Mouse (Mus musculus): ENCODE results near the gene Nfe2l2.

The Nfe2l2 gene

DNA sequence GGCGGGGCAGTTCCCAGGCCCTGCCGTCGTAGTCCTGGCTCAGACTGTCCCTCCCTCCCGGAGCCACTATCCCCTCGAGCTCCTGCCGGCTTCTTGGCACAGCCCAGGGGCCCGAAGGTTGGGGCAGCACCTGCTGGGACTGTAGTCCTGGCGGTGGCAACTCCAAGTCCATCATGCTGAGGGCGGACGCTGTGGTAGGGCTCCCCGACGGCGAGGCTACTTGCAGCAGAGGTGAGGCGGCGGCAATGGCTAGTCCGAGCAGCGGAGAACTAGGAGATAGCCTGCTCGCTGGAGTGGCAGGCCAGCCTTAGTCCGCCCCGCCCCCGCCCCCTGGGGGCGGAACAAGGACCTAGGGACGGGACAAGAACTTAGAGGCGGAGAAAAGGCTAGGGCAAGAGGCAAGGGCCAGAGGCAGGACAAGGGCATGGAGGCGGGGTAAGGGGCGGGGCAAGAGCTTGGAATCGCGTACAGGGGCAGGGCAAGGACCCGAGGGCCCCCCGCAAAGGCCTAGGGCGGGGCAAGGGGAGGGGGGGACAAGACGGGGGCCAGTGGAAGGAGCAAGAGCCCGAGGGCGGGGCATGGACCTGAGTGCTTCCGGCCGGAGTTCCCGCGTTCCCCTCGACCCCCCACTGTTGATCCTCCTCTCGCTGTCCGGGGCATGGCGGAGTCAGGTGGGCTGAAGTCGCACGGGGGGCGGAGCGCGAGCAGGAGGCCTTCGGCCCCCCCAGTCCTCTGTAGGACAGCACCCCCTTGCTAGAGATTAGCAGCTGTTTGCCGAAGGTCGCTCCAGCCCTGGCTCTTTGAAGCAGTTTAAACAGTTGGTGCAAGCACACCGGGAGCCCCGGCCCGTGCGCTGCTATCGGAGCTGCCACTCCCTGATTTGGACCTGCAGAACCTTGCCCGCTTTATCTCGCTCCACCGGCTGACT is at the start of gene Nfe2l2:
Gene Nfe2l2 (minus strand): TSS at position 408 of the 928 bp plus-strand sequence.
- peak; percentile 89 for DNase-seq (ENCODE audit: extremely low spot score, low read depth, low spot score)

DNA sequence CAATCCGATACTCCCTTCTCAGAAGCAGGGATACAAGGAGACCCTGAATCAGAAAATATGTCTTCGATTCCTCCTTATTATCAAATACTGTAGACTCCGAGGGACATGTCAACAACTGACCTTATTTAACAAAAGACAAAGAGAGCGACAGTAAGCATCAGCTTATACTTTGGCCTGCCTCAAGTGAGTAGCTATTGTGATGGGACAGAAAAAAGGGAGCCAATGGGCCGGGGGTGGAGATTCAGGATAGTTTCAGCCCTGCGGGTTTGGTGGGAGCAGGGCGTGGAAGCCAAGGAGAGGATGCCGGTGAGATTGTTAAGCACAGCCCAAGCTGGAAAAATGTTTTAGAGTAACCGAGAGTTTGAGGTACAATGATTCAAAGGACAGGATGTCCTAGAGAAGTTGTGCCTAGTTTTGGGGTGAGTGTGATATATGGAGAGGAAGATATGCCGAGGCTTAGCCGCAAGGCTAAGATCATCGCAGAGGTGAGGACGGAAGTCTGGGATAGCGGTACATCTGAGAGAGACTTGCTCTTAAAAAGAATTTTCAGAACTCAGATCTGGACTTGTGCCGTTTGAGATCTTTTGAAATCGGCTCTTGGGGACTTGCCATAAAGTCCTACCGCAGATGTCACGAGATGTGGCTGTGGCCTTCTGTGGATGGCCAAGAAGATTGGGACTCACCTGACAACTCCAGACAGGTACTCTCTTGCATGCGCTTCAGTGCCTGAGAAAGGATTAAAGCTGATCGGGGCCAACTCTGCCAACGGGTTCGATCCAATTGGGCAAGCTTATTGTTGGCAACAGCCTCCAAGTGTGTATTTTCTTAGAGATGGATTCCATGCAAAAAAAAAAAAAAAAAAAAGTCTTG is 48.1 kb upstream of the Nfe2l2 start:
- no peak for DNase-seq (ENCODE audit: extremely low spot score, low read depth, low spot score)

DNA sequence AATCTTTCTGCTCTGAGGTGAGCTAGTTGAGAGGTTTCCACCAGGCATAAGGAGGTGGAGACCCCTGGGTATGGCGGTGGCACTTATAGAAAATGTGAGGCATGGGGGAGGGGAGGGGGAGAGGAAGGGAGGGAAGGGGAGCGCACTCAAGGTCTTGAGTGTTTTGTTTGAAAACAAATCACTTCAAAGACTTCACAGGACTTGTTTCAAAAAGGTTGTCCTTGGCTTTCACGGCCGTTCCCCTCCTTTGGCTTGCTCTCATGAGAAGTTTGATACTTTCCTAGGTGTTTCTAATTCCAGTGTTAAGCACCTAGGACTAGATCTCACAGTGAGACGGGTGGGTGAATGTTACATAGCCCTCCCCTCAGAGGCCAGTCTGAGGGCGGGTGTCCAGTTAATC is 47.5 kb upstream of the Nfe2l2 start:
- no peak for DNase-seq (ENCODE audit: extremely low spot score, low read depth, low spot score)

DNA sequence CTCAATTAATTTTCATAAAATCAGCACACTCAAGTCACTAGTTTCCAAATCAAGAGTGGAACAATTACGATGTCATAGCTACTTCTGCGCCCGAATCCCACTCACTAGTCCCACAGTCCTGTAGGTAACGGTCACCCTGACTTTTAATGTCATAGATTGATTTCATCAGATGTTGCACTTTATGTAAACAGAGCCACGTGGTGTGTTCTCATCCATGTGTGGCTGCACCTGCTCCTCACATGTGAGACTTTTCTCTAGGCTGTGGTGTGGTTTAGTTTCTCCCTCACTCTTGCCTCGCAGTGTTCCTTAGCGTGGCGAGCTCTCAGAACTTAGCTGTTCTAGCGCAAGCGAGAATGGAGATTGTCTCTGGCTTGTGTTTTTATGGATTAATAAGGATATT is 46.4 kb upstream of the Nfe2l2 start:
- no peak for DNase-seq (ENCODE audit: extremely low spot score, low read depth, low spot score)

DNA sequence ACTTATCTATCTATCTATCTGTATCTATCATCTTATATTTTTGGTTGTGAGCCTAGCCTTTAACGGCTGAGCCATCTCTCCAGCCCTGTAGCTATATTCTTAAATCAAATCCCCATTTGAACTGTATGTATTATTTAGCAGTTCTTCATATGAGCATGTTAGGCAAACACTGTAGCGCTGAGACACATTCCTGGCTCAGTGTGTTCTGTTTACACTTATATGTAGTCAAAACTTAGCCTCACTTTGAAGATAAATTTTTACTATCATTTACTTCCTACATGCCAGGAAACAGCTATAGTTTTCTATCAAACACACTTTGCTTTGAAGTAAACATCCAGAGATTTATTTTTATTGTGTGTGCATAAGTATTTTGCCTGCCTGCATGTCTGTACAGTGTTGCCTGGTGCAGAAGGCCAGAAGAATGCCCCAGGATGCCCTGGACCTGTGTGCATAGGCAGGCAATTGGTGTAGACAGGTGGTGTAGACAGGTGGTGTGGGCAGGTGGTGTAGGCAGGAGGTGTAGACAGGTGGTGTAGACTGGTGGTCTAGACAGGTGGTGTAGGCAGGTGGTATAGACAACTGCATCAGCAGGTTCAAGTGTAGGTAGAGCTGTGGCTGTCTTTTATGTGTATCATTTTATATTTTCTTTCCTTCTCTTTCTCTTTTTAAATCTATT is 45.7 kb upstream of the Nfe2l2 start:
- no peak for DNase-seq (ENCODE audit: extremely low spot score, low read depth, low spot score)

DNA sequence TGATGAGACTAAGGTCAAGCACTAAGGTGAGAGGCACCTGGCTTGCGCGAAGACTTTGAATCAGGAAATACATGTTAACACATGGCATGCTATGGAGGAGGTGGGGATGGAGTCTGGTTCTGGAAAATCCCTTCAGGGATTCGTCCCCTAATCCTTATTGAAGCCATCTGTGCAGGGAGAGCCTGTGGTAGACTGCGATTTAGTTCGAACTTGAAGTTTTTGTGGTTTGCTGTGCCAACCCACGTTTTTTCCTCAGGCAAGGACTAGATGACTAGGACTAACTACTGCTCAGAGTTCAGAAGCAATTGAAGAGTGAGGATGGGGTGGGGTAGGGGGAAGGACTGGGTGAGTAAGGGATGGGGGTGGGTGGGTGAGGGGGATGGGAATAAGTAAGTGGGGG is 44.4 kb upstream of the Nfe2l2 start:
- DNase-seq (ENCODE audit: extremely low spot score, low read depth, low spot score) = no peak

DNA sequence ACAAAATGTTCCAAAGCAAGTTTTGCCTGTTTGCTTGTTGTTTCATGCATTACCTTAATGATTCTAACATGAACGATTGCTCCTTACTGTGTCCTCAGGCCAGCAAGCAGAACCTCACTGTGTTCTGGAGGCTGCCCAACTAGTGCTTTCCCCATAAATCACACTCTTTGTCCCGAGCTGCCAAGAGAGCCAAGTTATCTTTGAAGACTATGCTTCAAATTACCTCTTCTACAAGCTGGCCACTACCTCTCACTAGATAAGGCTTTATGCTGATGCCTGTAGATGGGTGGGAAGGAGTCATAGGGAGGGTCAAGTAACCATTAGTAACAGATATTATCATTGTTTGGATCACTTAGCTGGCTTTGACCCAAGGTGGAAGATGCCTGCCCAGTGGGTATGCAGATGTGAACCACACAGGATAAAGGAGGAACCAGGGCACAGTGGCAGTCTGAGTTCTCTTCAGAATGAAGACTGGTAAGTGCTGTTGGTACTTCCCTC is 32.6 kb upstream of the Nfe2l2 start:
- no peak for DNase-seq (ENCODE audit: extremely low spot score, low read depth, low spot score)

DNA sequence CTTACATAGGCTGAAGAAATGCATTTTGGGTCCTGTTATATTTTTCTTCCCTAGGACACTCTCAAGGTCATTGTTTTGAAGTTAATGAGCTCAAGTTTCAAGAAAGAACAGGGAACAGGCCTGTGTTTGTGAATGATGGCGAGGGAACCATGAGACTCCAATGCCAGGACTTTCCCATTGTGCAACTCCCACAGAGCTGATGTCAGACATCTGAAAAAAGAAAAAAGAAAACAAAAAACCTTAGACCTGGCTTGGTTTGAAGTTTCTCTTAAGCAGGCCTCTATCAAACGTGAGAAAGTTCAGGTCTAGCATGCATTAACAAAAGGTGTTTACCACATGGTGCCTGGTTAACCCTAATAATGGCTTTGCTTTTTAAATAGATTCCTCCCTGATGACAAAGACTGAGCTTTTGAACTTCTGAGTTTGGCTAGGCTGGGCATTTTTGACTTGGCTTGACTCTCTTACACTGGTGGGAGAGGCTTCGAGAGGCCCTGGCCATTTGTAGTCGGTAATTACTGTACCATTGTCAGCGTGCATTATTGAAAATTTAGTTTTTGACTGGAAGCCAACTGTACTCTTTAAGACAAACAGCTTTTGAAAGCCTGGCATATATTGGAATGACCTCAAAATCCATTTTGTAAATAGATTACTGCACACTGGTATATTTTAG is 29.9 kb upstream of the Nfe2l2 start:
- DNase-seq (ENCODE audit: extremely low spot score, low read depth, low spot score) = no peak

DNA sequence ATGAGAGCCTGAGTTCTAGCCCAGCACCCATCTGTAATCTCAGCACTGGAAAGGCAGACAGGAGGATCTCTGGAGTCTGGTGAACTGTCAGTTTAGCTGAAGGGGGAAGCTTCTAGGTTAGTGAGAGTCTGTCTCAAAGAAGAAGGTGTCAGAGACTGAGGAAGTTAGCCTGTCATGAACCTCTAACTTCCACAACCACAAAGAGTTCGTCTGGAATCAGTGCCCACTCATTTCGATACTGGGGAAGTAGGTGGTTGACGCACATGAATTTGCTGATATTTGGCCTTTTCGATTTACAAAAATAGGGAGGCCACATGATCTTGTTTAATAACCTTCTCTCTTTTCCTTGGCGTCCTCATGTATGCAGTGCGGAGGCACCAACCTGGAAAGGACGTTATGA is 28.7 kb upstream of the Nfe2l2 start:
- no peak for DNase-seq (ENCODE audit: extremely low spot score, low read depth, low spot score)

DNA sequence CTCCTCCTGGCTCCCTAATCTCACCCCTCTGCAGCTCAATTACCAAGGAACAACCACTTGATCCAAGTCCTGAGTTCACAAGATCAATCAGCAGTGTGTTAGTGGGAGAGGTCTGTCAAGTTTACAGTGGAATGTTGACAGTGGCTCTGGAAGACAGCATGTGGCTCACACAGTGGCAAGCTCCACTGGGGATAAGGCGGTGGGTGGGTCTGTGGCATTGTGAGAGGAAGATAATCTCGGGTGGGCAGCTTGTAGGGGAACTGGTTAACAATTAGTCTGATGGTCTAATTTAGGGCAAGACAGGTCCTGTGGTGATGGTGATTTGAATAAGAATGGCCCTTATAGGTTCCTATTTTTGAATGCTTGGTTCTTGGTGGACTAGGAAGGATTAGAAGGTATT is 27.5 kb upstream of the Nfe2l2 start:
- DNase-seq (ENCODE audit: extremely low spot score, low read depth, low spot score) = no peak

DNA sequence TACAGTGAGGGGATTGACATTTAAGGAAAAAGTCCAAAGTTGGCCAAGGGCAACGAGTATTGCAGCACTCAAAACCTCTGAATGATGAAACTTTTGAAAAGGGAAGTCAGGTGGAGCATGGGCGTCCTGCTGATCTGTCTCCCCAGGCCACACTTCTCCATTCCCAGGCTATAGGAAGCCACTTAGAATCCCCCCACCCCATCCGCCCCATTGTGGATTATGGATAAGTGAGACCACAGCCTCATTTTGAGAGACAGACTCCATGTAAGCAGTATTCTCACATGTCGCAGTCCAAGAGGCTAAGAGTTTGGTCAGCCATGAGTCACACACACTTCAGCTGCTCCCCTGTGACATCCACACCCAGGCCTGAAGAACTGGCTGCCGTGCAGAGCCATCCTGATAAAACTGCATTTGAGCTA is 26.8 kb upstream of the Nfe2l2 start:
- no peak for DNase-seq (ENCODE audit: extremely low spot score, low read depth, low spot score)

DNA sequence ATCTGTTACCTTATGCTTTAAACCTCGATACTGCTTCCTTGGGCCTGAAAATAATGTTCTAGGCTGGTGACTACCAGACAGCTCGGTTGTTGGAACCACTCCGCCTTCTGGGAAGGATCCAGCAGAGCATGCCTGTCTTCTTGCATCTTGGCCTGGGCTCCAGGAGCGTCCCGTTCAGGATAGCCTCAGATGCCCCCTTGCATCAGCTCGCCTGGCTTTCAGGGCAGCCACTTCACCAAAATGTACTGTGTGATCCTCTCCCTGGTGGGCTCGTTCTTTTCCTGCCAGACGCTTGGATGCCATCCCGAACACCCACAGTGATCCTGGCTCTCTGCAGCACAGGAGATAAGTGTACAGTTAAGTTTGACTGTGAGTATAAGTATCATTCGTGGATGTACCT is 25.6 kb upstream of the Nfe2l2 start:
- DNase-seq (ENCODE audit: extremely low spot score, low read depth, low spot score) = no peak

DNA sequence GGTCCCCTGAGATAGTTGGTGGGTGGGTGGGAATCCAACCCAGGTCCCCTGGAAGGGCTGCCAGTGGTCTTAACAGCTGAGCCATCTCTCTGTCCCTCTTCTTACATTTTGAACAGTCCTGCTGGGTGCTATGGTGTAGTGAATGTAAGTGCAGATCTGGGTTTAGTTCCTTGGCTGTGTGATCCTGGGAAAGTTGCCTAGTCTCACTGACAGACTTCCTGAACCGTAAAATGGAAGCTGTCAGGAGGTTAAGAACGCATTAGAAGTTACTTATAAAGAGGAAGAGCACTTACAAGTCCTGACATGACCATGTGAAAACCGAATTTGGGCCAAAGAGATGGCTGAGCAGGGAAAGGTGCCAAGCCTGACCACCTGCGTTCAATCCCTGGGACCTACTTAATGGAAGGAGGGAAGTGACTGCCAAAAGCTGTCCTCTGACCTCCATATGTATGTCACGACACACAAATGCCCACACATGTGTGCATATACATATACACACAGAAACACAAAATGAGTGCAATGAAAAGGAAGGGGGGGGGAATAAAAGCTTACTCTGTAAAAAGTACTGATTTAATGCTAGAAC is 20.5 kb upstream of the Nfe2l2 start:
- DNase-seq (ENCODE audit: extremely low spot score, low read depth, low spot score) = no peak

DNA sequence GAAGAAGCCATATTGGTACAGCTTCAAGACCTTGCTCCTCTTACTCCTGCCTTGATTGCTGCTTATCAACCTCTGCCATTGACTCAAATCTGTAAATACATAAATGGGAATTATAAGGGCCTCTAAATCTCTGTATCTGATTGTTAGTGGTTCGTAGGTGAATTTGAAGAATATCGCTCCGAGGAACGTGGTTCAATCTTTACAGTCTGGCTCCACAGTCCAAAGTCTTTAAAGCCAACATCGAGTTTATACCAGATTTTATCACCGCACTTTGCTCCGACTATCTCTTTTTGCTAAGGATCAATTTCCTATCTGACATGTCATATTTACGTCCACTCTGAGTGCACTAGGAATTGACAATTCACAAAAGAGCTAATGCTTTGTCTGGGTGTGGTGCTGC is 19.0 kb upstream of the Nfe2l2 start:
- DNase-seq (ENCODE audit: extremely low spot score, low read depth, low spot score) = no peak

DNA sequence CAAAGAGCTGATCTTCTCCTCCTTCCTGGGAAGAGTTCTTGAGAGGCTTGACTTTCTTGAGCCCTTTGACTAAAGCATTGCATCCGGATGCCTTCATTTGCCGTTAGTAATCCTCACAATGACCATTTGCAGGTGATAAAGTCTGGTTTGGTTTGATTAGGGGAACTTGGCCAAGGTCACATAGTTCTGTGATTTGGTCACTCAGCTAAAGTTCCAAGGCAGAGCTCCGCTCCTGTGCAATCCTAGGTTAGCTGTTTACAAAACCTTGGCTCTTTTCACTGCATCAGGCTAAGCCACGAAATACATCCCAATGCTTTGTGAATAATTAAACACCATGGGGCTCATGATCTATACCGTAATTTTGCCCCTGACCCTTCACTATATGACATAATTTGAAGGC is 18.5 kb upstream of the Nfe2l2 start:
- DNase-seq (ENCODE audit: extremely low spot score, low read depth, low spot score) = no peak

DNA sequence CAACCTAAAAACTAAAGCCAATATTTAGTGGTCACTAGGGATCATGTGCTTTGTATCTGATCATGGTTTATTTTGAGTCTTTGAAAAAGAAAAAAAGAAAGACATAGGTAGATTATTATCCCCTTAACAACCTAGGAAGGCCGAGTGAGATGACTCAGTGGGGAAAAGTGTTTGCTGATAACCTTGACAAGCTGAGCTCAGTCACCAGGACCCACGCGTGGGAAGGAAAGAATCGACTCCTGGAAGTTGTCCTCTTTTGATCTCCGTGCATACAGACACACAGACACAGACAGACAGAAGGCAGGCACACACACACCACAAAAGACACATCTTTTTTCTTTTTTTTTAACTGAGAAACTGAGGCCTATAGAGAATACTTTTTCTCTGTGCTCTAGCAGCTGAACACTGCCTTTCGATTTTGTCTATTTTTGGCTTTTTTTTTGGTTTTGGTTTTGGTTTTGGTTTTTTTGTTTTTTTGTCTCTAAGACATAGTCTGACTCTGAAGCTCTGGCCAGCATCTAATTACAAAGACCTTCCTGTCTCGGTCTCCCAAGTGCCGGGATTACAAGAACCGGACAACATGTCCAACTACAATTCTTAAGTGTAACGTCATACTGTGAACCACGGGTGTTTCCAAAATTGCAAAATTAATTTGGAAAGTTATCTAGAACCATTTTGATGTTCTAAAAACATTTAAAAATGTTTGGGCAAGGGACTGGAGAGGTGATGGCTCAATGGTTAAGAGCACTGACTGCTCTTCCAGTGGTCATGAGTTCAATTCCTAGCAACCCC is 16.0 kb upstream of the Nfe2l2 start:
- no peak for DNase-seq (ENCODE audit: extremely low spot score, low read depth, low spot score)

DNA sequence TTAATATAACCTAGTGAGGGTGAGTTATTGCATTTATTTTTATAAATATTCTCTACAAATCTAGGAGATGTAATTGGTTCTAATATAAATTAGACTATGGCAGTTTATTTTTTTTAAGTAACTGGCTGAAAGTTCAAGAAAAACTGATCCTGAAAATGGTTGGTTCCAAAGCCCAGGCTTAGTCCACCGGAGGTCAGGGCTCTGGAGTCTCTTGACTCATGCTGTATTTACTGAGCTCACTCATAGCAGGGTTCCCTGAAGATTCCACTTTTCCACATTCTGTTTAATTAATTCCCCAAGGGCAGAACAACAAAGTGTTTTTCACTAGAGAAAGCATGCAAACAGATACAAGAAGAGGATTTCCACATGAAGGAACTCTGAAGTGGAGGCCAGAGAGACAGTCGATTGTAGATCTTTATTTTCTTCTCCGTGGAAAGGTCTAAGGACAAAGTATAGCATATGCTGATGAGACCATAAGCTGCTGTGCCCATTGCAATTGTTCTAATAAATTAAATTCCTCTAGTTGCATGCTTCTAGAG is 15.0 kb upstream of the Nfe2l2 start:
- DNase-seq (ENCODE audit: extremely low spot score, low read depth, low spot score) = no peak

DNA sequence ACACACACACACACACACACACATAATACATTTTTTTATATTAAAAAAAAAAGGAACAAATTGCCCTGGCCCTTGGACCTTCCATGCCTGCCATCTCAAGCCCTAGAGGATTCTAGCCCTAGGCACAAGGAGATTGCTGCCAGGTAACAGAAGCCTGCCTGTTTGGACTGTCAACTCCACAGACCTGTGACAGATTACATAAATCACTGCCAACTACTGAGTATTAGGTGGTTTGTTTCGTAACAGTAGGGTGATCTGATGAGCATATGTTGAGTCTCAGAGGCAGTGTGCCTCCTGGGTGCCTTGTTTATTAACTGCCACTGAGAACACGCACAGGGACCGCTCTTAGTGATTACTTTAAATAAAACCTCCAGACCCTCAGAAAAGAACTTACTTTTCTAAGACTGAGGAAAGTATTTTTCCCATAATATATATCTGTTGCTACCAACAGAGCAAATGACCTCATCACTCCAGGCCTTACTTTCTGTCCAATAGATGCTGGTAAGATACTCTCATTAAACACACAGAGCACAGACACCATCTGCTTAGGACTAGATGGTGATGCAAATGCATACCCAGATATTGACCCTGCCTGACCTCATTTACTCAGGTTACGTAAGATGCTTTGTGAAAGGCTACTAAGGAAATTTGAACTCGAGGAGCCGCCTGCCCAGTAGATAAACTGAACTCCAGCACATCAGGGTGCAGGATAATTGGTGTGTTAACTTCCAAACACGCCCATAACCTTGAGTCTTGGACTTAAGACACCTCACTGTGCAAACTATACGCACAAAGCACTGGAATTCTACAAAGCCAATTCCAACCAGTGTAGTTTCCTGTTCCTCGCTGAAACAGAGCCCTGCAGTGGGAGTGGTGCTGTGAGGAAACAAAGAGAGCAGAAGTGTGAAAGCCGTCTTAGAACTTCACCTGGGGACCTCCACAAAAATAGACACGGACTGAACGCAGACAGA is 11.9 kb upstream of the Nfe2l2 start:
- DNase-seq (ENCODE audit: extremely low spot score, low read depth, low spot score) = no peak

Measured in hindlimb bud, embryonic 11.5 days (tissue).